Mouse (Mus musculus) 3T3-L1 (cell line): ENCODE measurements at regions not wholly inside any gene's neighbourhood (a gene's known extent, or its start where the extent isn't known, plus 50 kb on each side); places are given as distances from the start of the nearest gene placed in this dataset.
A peak's percentile ranks its signal among the peaks of the same experiment; 100 is the strongest.

ENCODE experiments used
- DNase-seq: peaks from one replicate; pipeline ENCODE4 v3.0.0-alpha.2; 2015; ENCODE audit warnings: low read depth, low spot score

DNA sequence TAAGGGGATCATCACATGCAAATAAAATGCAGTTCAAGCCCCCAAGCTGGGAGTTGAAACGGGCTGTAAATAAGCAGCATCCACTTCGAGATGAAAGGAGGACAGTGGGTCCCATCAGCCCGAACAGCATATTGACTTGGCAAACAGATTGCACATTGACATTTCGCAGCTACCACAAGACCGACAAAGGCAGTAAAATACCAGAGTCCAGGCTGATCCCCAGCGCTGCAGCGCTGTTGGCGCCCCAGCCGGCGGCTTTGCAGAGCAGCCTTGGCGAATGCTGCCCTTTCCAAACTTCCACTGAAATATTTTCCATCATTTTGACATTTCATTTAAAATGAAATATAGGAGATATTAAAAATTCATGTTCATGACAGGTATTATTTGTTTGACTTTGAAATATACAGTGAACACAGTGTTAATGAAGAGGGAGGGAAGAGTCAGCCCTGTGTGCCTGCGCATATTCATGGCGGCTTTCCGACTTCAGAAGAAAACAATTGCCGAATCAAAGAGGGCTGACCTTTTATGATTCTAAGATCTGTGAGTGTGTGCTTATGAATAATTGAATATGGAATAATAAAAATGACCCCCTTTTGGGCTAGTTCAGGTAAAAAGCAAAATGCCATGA, 98.4 kb downstream of the Sqor start:
- no peak for DNase-seq

DNA sequence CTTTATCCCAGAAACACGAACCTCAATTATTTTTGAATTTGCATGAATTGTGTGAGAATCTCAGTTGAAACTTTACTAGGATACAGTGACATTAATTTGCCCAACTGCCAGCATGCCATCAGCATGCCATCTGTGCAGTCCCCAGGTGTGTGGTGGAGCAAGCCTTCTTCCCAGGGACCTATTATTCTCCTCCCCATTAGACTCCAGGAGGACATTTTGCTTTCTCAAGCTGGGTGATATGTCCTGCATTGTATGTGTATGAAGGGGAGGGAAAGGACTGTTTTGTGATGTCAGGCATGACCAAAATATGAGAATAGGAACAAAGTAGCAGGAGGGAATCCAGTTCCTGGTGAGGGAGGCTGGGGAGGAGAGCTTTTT, 98.9 kb downstream of the Sqor start:
- no peak for DNase-seq

DNA sequence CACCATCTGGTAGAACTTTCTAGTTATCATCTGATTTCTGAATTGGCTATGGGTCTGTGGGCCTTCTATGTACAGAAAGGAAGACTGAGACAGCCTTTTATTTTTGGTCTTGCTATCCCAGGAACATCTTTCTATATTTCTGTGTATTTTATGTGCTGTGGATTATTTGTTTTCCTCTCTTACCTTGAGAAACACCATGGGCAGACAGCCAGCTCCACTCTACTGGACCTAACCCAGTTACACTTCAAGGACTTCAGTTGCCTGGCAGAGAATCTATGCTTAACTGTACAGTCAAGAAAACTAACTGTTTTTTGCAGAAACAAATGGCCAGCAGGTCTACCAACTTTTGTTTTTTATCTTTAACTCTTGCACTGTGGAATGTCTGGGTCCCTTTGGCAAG, 122.1 kb downstream of the Sqor start:
- no peak for DNase-seq

DNA sequence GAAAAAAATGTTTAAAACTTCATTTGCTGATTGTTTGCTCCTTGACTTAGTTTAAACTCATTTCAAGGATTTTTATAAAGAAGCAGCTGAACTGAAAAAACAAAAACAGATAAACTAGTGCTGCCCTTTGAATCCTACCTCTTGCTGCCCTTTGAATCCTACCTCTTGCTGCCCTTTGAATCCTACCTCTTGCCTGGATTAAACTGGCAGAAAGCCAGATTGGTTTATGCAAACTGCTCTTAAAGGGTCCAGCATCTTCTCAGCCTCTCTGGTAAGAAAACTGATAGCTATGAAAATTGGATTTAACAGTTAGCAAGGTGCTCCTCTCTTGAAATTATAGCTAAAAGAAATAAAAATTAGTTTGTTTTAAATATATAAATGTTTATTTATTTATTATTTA, 122.5 kb downstream of the Sqor start:
- DNase-seq, result no peak

DNA sequence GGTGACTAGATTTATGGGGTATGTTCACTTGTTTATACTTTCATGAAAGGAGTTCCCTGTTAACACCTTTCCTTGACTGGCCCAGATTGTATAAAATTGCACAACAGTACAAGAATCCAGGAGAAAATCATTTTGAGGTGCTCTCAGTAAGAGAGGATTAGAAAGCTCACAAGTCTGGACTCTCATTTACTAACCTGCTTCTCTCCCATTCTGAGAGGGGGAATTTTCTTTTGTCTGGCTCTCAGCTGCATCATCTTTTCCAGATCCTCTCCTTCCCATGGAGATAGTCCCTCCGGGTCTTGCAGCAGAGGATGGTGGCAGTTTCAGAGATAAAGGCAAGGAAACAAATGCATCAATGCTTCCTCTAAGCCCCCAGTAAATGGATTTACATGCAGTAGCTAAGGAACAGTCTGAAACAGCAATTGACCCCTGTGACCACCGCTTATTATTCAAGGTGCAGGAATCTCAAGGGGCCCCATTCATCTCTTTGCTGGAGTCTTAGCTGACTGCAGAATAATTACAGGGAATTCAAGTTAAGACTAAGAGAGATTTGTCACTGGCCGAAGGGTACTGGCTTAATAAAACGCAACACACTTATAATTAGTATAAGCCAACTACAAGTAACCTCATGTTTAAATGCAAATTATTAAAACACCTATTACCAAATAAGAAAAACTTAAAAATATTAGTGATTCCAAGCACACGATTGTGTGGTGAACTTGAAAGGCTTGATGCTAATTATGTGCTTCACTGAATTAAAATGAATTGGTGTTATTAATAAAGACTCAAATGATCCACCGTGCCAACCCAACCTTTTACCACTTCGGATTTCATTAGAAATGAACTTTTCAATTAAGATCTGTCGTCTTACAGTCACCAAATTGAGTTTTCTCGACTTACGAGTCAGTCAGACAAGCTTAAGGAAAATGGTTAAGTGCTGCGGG, 140.4 kb downstream of the Sqor start:
- DNase-seq, result no peak

DNA sequence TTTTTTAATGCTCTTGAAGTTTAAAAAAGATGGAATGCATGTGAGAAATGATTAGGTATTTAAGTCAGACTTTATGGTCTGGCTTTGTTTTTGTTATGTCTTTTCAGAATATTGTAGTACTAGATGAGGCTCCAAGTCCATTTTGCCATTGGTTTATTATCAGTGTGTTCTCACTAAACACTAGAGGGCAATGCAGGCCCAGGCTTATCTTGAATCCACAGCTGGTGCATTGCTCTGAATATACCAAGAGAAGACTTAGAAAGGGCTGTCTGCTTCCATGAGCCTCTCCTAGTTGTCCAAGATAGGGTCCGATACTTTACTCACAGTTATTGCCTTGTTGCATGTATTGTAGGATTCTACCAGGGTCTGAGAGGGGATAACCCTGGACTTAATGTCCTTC, 151.7 kb downstream of the Sqor start:
- peak; percentile 20 for DNase-seq

DNA sequence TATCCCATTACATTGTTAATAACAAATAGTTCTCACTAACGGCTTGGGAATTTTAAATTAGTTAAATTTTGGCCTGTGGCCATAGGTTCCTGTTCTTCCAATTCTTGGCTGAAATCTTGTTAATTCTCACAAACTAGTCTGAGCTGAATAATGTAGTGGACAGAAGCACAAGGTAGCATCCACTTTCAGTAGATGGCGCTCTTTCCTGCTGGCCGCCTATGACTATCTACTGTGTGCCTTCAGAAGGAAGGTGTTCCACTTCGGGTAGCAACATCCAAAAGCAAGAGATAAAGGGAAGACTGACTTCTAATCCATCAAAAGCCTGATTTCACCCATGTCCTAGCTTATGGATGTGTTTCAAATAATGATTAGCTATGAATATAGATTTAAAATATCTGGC, 172.9 kb downstream of the Sqor start:
- peak; percentile 13 for DNase-seq

DNA sequence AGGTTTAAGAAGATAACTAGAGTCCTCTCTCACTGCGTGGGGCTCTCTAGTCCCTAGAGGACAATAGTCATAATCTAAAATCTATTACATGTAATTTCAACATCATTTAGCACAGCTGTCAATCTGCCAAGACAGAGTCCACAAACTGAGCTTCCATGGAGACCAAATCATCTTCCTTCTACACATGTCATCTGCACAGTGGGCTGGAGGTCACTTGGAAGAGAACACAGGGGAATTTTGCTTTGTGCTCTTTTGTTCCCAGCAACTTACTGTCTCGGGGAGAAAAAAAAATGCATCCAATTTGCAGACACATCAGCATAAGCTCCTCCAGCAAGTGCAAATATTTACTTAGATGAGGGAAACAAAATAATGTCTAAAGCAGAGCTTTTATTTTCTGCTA, 179.8 kb downstream of the Sqor start:
- DNase-seq, result no peak

DNA sequence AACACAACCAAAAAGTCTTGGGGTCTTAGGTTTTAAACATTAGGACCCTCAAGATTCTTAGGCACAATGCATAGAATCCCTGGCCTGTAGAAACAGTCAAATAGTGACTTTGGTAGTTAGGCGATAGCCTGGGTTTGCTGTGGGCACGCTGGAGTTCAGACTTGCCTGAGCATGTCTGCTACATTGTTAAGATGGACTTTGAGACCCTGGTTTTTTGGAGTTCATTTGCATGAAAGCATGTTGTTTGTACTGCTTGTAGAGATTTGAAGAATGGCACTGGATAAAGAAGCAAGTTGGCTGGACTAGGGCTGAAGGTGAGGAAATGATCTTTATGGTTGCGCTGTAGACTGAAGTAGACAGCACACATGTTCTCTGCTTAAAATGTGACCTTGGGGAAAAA, 180.9 kb downstream of the Sqor start:
- DNase-seq, result no peak

DNA sequence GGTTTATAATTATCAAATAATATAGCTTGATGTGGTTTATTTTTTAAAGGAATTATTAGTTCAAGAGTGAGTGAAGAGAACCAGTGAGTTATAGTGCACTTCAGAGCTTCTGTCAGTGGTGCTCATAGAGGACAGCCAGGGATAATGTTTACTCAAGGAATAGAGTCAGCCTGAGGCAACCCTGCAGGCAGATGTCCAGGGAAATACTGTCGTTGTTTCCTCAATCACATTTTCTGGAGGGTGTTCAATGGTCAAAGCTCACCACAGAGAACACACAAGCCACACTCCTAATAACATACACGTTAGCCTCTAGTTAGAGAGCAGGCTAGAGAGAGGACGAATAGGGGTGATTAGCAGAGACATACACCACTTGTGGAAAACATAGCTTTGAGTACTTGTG, 184.0 kb downstream of the Sqor start:
- DNase-seq, result no peak

DNA sequence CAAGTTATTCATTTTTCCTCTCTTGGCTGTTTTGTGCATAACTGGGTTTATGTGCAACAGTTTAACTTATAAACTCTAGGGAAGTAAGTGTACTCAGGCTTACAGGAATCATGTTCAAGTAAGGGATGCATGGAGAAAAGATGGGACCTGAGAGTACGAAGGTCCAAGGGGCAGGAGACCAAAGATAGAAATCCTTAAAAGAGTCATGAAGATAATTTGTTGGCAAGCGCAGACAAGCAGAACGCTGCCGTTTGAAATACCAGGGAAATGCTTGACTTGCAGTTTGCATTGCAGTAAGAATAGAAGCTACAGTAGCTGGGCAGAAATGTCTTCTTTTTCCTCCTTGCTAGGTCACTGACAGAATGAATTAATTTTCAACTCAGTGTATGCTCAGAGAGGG, 196.7 kb downstream of the Sqor start:
- DNase-seq, result no peak

DNA sequence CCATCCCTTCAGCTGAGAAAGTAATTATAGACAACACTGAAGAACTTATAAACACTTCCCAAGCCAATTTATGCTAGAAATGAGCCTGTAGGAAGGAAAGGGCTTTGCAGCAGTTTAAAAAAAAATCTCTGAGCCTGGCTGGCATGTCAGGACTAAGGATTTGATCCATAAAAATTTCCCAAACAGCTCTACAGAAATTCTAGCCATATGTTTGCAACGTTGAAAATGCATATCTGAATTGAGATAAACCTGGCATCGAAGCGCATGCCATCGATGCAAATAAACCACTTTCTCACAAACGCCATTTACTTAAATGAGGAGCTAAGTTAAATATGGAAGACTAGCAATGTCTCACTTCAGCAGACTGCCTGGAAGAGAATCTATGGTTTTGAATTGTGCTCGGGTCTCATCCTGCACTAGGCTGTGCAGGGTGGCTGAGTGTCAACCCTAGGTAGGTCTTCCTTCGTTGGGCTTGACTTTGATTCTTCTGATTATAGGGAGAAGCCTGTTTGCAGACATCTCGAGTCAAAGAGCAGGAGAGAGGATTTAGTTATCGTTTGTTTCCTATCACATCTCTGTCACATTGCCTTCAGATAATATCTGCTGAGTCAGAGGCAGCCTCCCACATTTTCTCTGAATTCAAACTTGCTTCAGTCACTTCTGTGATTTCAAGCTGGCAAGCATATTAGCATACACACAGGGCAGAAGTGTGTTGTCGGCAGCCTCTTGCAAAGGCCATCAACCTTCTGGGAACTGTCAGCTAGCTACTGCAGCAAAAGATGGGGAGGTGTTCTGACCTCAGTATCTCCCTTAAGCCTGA, 204.0 kb downstream of the Sqor start:
- no peak for DNase-seq
